Mouse (Mus musculus): ENCODE data around the gene Nhlrc2.
"Not testable (repeated sequence)": the region's sequence is repeated elsewhere in the genome, so short reads cannot be mapped to it uniquely, and the experiment has no call there.

Nhlrc2 gene

DNA sequence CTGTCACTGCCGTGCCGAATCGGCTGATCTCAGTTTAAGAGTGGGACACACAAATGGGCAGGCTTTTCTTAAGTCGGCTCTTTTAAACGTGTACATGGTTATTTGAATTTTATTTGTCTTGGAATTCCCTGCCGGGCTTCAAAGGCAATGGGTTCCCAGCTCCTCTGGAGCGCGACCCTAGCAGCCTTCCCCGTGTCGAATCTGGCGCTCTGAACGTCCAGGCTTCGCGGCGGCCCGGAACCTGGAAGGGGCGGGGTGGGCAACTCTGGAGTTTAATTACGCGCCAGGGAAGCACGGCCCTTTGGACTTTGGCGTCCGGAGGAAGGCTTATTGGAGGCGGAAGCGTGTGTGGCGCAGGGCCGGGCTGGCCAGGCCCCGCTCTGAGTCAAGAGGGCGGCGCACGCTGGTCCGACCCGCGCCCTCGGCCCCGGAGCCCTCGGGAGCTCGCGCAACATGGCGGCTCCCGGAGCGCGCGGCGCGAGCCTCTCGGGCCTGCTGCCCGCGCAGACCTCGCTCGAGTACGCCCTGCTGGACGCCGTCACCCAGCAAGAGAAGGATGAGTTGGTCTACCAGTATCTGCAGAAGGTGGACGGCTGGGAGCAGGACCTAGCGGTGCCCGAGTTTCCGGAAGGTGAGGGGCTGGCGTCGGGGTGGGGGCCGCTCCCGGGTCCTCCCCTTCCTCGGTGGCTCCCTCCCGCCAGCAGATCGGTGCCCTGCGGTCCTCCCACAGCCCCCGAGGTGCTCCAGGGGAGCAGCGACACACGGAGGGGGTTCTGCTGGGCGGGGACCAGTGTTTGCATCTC, at the start of gene Nhlrc2:
Gene Nhlrc2 (plus strand): TSS at position 32 of the 803 bp plus-strand sequence.
- DNase-seq: peak; percentile 95

DNA sequence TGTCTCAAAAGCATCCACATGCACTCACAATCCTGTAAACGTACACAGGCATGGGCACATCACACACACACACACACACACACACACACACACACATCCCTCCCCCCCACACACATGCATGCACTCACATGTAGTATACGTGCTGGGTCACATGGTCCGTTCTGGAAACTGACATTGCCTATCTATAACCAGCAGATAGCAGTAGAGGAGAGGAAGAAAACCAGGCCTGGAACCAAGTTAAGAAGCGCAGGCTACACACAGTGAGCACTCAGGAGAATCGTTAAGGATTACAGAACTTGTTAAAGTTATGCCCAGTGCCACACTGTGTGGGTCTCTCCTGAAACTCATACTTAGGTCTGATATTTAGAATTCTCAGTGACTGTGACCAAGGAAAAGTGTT, 45.0 kb upstream of the Nhlrc2 start:
- DNase-seq: not testable (repeated sequence)

DNA sequence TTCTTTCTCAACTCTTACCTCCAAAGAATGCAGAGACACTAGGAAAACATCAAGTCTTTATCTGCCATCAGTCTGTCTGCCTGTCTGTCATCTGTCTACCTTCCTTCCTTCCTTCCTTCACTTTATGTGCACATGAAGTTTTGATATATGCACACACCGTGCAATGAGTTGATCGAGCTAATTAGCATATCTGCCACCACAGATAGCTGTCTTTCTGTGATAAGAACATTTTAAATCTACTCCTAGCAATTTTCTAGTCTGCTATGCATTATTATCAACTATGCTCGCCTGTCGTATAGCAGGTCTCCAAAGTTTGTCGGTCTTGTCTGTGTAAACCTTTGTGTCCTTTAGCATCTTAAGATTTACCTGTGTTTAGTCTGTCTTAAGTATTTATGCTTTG, 44.5 kb upstream of the Nhlrc2 start:
- DNase-seq: not testable (repeated sequence)

DNA sequence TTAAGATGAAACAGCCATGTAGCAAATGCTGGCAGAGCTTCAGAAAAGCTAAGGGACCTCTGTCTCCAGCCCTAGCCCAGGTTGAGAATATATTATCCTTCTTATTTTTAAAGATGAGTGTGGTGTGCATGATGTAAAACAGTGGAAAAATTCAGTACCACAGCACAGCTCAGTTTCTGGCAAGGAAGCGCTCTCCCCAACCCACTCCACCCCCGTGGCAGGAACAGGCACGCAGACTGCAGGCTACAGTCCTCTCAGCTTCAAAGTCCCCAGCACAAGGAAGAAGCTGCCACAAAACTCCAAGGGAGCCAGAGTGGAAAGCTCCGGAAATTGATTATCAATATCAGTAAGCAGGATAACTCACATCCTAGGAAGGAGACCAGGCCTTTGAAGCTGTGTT, 36.9 kb upstream of the Nhlrc2 start:
- not testable (repeated sequence) for DNase-seq

DNA sequence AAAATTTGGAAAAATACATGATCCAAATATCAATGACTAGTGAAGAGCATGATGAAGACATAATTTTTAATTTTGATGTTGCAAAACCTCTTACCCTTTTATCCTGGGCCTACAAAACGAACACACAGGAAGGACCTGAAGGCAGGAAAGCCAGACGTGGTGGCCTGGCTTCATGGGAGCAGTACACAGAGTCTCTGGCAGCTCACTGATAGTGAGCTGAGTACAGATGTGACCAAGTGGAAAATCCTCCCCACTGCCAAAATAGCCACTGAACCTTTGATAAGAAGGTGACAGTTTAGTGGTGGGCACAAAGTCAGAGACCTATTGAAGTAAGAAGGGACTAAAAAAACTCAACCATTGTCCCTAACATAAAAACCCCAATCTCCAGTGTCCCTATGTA, 34.5 kb upstream of the Nhlrc2 start:
- DNase-seq: not testable (repeated sequence)

DNA sequence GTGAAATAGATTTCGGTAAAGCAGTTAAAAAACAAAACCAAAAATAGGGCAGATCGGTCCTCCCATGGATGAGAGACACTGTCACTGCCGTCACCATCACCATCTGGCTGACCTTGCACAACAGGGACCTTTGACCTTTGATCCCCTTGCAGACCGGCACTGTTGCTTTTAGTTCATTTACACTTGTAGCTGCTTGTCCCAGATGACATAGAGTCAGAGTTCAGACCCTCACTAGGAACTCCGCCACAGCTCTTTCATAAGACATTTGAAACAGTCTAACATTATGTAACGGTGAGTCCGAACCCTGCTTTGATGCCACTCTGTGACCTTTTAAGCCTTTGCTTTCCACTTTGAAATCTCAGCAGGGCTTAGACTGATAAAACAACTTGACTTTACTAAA, 28.7 kb upstream of the Nhlrc2 start:
- not testable (repeated sequence) for DNase-seq

DNA sequence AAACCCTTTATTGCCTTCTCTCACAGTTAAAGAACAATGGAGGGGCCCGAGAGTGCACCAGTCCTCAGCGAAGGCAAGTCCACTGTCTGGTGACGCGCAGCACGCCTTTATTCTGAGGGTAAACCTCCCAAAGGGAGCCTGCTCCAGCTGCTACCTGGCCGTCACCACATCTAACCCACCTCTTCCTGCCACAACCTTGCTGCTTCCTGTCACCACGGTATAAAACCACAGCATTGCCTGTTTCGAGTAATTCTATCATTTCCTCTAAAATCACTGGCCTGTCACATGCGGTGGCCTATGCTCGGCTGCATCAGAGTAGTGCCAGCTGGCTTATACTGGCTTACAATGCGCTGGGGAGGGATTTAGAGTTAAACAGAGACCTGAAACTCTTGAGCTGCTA, 17.5 kb upstream of the Nhlrc2 start:
- not testable (repeated sequence) for DNase-seq

DNA sequence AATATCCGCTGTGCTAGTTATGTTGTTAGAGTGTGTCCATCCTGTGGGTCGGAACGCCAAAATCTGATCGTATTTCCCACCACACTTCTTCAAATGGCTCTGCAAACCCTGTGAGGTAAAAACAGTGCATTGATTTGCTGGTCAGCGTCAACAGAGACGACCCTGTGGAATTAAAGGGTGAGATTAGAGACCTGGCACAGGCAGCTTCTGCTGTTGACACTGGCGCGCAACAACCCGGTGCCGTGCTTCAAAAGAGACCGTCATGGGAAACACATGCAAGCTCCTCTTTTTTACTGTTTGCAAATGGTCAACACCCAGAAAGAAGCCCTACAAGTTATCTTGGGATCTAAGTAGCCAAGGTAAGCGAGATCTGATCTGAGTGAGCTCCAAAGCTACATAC, 16.8 kb upstream of the Nhlrc2 start:
- DNase-seq: no peak

DNA sequence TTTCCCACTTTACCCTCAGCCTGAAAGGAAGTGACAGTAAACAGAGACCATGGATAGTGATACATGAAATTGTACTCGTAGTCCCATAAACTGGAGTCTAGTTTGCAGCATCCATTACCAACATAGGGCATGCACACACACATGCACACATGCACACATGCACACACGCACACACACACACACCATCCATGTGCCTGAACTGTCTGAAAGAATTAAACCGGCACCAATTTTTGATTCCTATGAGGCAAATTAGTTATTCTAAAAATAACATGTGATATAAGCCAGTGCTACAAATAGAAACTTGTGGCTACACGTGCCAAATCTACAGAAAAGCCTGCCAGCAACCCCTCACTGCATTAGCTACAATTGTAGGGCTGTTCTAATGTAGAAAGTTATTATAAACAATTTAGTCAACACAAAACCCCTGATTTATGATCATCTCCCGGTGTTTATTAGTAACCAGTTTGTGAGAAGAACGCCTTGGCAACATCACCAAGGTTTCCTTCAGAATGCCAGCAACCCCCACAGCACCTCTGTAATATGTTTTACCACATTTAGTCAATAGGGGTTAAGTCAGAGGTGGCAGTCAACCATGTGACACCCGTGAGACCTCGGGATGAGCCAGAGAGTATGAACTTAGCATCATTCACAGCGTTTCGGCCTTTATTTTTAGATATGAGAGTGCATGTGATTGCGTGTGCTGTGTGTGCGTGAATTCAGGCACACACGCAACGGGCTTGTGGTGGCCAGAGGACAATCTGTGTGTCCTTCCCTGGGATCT, 14.6 kb upstream of the Nhlrc2 start:
- DNase-seq: no peak

DNA sequence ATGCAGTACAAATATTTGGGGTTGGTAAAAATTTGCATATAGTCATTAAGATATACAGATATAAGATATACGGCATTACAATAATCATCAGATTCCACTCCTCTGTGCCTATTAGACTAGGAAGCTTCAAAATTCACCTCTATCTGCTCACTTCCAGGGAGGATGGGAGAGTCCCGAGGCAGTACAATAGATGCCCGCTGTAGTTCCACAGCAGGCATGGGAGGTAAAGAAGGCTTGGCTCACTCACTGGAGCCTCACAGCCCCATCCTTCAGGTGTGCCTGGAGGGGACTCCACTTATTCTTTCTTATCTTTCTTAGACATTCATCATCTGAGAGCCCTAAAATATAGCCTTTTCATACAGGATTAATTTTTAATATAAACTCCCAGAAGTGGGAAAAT, 13.7 kb upstream of the Nhlrc2 start:
- DNase-seq: no peak

DNA sequence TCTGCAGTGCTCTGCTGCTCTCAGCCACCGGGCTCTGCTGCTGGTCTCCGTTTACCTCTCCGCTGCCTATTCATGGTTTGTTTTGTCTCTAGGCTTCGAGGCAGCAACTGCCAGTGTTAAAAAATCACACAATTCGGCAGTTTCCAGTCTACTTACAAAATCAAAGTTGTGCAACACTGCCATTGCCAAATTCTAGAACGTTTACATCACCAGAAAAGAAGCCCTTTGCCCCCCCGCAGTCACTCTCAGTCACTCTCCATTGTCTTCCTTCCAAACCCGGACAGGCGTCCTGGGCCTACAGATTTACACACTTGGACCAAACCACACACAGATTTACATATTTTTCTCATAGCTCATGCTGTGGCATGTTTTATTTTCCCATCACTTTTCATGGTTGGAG, 13.0 kb upstream of the Nhlrc2 start:
- DNase-seq: no peak

DNA sequence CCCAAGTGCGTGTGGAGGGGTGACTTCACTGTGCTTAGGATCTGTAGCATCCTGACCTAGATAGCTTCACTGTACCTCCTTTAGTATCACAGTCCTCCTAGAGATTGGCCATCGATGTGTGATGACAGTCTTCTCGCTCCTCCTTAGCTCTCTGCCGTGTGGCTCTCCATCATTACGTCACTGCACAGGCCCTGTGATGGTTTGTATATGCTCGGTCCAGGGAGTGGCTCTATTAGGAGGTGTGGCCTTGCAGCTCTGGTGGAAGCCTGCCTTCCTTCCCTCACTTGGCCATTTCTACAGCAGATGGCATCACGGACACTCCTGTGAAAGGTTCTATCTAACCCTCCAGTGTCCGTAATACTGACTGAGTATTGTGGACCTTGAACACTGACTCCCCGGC, 12.3 kb upstream of the Nhlrc2 start:
- DNase-seq: no peak

DNA sequence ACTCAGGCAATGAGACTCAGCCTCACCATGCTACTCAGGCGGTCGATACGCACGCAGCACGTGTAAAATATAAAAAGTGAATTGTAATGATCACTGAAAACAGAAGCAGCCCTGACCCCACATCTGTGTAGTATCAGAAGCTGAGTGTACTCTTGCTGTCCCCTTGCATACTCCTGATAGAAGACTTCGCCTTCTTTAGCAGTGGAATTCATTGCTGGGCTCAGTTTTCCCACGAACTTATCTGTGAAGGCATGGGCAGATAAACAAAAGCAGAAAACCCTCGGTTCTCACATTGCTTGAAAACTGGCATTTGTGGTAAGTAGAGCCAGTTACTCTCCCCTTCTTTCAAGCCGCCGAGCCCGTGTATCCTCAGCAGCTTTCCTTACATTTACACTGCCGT, 4.7 kb upstream of the Nhlrc2 start:
- no peak for DNase-seq

DNA sequence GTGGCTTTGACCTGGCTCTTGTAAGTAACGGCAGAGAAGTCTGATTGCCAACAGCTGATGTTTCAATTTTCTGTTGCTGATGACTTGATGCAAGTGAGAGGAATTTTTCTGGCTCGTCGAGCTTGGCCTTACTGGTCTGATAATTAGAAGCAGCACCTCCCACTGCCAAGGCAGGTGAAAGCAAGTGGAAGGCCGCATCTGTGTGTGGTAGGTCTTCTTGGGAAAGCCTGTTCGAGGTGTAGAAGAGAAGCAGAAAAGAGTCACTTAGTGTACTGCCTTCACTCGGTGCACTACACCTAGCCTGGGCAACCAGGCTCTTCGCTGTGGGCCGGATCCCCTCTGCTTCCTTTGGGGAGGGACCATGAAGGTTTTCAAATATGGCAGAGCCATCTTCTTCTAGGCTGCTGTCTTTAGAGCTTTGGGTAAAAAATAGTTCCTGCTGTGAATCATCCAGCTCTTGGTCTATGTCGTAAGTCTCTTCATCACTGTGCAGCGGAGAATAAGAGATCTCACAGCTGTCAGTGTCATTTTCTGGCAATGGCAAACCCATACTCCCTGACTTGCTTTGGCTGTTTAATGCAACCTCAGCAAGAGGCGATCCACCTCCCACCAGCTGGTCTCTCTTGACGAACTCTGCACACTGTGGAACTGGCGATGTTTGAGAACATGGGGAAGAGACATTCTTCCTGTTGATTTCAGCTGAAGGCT, 3.2 kb upstream of the Nhlrc2 start:
- no peak for DNase-seq

DNA sequence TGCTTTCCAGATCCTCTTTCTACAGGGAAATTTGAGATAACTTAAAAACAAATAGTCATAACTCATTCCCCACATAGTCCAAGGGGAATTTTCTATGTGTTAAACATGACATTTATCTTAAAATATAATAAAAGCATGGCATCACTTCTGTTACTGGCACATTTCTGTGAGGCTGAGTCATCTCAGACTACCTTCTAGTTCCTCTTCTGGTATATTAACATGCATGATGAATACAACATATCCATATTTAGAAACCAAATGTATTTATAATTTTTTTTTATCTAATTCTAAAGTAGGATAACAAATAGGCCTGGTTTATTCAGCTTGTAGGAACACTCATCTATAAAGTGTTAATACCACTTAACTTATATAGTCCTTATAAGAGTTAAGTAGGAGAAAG, 2.0 kb upstream of the Nhlrc2 start:
- DNase-seq: no peak

DNA sequence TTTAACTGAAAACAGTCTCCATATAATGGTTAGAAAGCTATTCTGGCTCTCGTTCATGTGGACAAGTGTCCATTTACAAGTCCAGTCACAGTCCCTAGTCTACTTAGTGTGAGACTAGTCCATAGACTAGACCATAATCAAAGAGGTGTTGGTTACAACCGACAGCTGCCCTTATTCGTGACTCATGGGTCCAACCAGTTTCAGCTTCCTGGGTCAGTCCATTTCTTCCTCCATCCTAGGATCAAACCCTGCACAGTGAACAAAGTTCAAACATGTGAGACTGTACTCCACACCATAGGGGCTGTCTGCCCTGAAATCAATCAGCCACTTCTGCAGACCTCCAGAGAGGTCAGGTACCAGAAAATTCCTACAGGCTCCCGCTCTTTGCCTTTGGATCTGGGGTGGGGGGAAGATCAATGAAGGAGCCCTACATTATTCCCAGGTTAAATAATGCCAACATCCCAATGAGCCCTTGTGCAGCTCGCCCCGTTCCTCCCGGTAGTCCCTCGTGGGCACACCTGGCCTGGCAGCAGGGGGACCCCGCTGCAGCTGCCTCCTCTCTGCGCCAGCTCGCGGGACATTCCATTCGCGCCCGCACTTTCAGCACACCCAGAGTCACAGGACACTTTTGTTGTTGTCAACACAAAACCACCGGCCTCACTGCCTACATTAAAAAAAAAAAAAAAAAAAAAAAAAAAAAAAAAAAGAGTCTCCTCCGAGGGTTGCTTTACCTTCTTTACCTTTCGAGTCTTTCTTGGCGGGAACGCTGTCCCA, 418 bp upstream of the Nhlrc2 start, which contains the start of gene Dclre1a:
Gene Dclre1a (minus strand): TSS at position 767 of the 774 bp plus-strand sequence.
- peak; percentile 74 to 84 for DNase-seq

DNA sequence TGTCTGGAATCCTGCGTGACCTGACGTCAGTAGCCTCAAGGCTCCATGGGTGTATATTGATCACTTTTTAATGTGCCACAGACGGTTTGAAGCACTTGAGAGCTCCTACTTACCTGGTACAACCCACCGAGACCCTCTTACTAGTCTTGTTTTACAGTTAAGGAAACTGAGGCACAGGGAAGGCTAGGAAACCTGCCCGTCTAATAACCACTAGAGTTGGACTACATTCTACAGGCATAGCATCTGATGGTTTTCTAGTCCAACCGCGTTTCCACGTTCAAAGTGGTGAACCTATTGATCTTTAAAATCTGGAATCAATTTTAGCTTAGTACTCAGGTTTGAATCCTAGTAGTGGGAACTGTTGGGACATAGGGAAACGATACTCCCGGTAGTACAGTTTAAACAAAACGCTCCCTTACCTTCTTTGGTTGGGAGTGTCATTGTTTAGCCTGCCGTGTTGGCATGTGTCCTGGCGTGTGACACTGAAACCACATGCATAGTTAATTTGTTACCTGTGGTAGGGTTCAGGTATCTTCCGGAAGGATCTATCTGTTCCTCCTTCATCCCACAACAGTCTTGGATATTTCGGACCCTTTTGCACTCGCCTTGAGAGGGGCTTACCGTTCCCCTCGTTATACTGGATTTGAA, 1.1 kb downstream of the Nhlrc2 start:
- DNase-seq: peak; percentile 35 to 51

DNA sequence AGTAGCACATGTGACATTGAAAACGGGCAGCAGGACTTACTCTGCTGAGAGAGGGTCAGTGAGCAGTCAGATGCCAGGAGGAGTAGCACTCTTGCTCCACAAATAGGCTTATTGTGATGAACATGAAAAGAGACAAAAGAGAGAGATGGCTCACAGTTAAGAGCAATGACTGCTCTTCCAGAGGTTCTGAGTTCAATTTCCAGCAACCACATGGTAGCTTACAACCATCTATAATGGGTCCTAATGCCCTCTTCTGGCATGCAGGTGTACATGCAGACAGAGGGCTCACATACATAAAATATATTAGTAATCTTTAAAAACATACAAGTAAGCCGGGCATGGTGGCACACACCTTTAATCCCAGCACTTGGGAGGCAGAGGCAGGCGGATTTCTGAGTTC, 5.1 kb downstream of the Nhlrc2 start:
- no peak for DNase-seq

DNA sequence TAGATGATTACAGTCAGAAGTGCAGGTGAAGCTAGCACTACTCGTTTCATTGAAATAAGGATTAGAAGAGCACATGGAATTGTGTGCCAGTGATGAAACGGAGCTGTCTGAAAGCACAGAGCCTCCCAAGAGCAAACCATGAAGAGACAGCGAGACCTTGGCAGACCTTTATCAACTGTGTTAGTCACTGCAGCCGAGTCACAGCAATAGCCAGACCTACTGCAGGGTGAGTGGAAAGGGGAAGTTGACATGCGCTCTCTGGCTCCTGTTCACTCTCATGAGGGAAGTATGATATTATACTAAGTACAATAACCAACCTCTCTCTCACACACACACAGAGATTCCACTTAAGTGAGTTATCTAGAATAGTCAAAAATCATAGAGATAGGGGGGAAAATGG, 7.9 kb downstream of the Nhlrc2 start:
- DNase-seq: no peak

DNA sequence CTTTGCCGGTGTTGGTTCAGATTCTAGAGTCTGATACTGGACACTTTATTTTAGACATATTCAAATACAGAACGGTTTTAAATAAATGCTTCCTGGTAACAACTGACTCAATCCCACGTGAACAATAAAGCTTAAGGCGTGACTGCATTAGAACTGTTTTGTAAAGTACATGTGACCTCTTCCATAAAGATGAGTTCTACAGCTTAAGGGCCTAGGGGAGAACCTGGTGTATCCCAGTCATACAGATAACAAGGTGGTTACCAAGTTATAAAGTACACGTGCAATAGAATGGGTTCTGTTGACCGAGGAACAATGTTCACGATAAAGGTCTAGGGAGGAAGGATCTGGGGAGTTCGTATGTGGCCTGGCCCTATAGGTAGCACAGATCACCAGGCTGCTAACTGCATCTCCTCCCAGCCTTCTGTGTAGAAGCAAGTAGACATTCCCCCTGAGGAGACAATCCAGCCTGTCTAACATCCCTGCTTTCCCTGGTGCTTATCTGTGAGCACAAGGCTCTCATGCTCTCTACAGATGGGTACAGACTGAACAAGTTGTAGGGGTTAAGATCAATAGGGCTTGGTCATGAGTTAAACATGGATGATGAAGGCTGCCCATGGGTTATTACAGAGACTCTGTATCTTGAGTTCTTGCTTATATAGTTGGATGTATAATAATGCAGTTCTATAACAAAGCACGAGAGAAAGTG, 14.5 kb downstream of the Nhlrc2 start:
- no peak for DNase-seq

DNA sequence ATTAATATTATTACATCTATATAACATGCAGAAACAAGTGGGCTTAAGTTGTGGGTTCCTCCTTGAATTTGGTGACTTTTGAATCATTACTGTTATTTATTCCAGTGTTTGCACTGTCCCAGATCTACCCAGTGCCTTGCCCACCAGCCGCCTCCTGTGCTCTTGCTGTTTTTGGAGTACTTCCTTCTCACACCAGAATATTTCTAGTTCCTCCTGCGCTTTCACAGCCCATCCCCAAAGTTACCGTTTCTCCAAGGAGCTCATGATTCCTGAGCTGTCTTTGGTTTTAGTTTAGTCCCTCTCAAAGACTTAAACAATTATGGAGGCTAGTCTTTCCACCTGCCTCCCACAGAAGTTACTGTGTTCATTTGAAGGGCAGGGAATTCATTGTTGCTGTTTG, 15.4 kb downstream of the Nhlrc2 start:
- DNase-seq: no peak
